Mouse (Mus musculus) granulocyte monocyte progenitor cell, adult 5-6 weeks (primary cell): ENCODE measurements around the gene Rsph3a. TPM values are rescaled to one million over a fixed set of nuclear protein-coding genes. Genes with fewer than 3 reads are reported as not detected.
A peak's percentile ranks its signal among the peaks of the same experiment; 100 is the strongest.

Experiments
- ATAC-seq: replicated peaks from 2 replicates; pipeline ENCODE4 v1.8.0; 2016; ENCODE audit warnings: mild to moderate bottlenecking, moderate TSS enrichment, inconsistent platforms; ENCODE audit not compliant: poor library complexity, severe bottlenecking
- total RNA-seq, 2 experiments: library from RNA; stranded (forward) in 1 of 2; stranded (reverse) in 1 of 2; fragments of 200-712, 200-1000 nt in 1 of 2; fragments of >200 nt in 1 of 2; fragmentation: Nextera tagmentation in 1 of 2; gene quantifications; 2 replicates each; pipeline ENCODE4 v1.2.3; 2014 to 2017

Gene Rsph3a
- total RNA-seq (2014; fragmentation: Nextera tagmentation) (14.5 and 28.2 TPM in 2 replicates), total RNA-seq (2017) (61.7 and 125 TPM in 2 replicates)

DNA sequence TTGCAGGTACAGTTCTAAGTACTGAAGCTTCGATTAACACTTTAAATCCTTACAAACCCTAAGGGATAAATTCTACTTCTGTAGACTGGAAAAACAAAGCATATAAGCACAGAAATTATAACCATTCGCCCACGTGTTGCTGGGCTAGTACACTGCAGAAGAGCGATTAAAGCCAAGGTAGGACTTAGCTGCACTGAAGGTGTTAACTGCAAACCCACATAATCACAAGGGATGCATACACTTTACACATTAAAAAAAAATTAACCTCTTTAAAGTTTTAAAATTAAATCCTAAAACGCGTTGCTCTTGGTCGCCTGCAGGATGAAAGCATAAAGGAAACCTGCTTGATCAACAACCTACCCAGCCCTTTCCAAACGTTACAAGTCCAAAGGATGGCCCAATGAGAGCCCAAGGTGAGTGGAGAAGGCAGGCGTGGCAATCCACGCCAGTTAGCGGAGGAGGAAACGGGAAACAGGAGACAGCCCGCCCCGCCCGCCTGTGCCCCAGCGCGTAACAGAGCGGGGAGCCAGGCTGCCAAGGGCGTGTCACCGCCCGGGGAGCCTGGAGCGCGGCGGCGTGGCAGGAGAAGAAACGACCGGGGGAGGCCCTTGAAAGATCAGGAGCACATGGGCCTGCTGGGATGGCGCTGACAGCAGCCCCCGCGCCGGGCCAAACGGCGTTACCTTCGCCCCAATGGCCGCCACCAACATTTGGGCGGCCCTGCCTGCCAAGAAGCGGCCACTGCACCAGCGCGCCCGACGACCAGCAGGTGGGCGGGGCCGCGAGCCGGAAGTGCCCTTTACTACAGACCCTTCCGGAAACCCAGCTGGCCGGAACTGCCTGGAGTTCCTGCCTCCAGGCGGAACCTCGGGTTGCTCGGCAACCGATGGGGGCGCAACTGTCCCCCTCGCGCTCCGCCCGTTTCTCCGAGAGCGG lies at the start of gene Rsph3a:
Rsph3a (plus strand) TSS at position 498 of the 936 bp plus-strand sequence.
- peak; percentile 91 for ATAC-seq

GRCm38 (mm10) chr17:7896047-7896635 lies 49.3 kb upstream of the Rsph3a start:
- no peak for ATAC-seq

DNA sequence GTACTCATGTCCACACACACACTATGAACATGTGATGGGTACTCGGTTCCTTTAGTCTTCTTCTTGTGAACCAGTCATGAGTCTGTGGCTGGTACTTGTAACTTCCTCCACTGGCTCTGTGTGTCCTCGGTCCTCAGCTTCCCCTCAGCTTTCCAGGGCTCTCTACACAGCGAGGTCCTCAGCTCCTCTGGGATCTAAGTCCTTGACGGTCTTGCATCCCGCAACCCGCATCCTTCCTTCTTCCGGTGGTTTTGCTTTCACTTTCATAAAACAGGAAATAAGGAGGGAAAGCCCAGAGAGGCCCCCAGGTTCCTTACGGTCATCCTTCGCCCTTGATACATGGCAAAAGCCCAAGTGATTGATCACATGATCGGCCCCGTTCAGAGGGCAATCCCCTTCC lies 48.3 kb upstream of the Rsph3a start:
- peak; percentile 79 for ATAC-seq

DNA sequence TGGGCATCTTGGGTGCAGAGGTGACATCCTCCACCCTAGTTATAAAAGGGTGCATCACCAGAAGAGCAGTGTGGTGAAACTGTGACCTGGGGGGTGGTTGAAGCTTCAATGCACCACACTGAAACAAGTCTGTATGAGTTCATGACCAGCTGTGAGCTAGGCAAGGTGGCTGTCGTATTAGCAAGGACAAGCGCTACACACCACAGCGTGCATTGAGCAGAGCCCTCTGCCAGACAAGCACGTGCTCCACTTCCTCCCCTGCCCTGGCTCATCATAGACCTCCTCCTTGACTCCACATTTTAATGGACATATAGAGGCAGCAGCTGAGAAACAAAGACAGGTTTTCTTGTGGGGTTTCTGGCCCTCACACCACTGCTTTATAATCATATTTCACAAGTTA lies 47.7 kb upstream of the Rsph3a start:
- peak; percentile 65 for ATAC-seq

- no peak for ATAC-seq
Measured at GRCm38 (mm10) chr17:7899233-7899632, 46.2 kb upstream of the Rsph3a start.

DNA sequence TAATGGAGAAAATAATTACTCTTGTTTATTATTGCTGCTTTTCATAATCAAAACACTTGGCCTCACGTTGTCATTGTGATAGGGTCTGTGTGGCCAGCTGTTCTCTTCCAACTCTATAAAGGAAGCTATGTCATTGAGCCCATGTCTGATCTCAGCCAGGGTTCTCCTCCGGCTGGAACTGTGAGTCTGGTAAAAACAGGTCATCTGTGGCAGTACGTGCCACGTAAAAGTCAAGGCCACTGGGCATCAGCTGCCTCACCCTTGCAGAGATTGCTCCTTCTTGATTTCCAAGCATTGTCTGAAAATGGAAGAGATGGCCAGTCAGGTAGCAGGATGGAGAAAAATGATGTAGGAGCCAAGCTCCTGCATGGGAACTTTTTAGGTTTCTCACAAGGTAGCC lies 45.5 kb upstream of the Rsph3a start:
- no peak for ATAC-seq

DNA sequence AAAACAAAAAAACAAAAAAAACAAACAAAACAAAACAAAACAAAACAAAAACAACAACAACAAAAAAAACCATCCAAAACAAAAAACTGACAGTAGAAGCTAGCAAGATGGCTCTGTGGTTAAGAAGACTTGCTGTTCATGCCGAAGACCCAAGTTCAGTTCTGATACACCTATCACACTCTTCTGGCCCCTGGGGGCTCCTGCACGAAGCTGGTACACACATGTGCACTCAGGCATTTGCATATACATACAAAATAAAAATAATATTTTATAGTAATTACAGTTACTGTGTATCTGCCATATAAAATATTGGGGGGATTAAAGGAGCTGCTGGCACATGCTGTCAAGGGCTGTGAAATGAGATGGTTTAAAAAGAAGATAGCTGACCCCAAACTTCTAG lies 43.9 kb upstream of the Rsph3a start:
- ATAC-seq, result no peak

DNA sequence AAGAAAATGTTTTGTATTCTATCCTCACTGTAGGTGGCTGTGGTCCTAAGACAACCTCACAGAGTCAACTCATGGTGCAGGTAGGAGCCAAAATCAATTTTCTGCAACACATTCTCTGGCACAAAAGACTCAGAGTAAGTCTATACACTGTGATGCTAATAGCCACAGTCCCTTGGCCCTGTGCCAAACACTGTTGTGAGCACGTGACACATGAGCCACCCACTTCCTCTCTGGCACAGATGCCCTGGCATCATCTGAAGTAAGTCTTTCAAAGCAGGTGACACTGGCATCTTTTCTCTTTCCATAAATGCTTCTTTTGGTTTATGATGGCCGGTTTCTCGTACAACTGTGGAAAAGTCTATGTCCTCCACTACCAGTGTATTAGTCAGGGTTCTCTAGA lies 43.1 kb upstream of the Rsph3a start:
- ATAC-seq, result peak; percentile 83

DNA sequence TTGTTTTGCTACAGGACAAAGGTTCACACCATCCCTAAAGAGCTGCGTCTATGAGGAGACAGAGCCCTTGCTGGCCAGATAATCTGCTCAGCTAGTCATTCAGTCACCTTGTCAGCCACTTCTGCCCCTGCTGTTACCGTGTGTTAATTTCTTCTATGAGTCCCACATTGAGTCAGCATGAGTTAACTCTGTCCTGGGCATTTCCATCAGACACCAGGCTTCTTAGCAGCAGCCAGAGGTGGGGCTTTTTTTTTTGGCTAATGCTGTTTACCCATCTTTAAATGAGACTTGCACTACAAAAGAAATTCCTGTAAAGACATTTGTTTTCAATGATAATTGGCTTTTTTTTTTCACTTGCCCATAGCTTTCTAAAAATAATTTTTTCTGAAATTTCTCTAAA lies 40.4 kb upstream of the Rsph3a start:
- ATAC-seq, result no peak

DNA sequence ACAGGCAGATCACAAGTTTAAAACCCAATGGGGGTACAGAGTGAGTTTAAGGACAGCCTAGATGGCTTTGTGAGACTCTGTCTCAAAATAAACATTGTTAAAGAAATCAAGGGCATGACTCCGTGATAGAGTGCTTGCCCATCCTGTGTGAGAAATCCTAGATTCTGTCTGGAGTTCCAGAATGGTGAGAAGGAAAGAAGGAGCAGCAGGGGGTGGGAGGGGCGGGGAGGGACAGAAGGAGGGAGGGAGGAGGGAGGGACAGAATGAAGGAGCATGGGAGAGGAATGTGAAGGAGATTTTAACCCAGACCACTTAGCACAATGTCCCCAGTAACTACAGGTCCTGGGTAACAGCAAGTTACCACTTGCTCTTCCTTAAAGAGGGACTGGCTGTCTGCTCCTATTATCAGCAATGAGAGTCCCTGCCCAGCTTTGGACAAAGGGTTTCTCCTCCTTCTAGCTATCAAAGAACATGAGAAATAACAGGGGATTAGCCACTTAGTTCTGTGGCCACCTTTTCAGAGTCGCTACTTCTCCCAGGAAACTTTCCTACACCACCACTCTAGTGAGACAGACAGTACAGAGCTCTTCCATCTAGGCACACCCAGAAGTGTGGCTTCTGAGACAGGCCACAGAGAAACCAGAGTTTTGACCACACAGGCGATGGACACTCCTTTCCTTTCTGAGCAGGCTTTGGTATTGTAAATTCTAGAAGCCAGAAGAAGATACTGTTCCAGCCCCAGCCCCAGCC lies 39.3 kb upstream of the Rsph3a start:
- ATAC-seq, result peak; percentile 35

- ATAC-seq, result peak; percentile 43
Measured at GRCm38 (mm10) chr17:7914596-7915227, 30.7 kb upstream of the Rsph3a start.

GRCm38 (mm10) chr17:7915791-7916190 lies 29.6 kb upstream of the Rsph3a start:
- ATAC-seq, result no peak

DNA sequence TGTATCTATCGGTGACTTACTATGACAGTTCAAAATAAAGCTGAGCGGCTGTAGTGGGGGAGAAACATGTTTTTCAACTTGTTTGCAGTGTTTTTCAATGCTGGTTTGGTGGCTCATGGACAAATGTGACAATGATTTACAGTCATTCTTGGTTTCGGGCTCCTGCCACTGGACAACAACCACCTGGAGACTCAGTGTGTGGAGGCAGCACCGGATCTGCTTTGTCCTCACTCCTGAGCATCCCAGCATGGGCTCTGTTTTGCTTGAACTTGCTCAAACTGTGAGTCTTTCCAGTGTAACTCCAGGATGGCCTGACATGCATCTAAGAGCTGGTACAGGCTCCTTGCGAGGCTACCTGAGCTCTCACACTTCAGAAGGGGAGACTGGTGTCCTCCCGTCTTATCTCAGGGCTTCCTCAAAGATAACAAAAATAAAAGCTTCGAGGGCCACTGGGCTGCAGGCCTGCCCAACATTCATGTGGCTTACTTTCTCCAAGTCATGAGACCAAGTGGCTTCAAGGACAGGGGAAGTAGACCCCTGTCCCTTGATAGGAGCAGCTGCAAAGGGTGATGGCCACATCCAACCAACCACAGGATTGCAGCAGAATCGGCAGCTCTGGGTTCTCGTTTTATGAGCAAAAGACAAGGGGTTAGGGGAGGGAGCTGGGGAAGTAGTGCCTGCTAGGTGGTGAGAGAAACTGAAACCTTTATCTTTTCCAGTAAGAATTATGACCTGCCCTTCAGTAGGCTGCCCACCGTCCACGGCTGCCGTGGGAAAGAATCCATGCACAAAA lies 28.4 kb upstream of the Rsph3a start:
- peak; percentile 94 for ATAC-seq

DNA sequence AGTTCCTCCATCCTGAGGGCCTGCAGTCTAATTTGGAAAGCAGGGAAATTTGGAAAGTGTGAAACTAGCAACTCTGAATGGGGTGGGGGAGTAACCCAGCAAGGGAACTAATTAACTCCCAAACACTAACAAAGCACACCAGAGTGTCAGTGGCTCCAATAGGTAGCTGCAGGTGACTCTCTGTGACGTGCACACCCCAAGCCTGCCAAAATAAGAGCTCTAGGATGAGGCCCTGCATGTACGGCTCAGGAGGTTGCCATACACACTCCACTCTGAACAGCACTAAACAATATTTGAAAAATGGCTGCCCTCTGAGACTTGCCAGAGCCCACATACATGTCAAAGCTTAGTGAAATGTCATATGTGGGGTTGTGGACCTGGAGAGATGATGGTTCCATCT lies 27.1 kb upstream of the Rsph3a start:
- ATAC-seq, result no peak

- no peak for ATAC-seq
Measured at GRCm38 (mm10) chr17:7919209-7919608, 26.2 kb upstream of the Rsph3a start.

GRCm38 (mm10) chr17:7922564-7922963 lies 22.9 kb upstream of the Rsph3a start:
- peak; percentile 42 for ATAC-seq

DNA sequence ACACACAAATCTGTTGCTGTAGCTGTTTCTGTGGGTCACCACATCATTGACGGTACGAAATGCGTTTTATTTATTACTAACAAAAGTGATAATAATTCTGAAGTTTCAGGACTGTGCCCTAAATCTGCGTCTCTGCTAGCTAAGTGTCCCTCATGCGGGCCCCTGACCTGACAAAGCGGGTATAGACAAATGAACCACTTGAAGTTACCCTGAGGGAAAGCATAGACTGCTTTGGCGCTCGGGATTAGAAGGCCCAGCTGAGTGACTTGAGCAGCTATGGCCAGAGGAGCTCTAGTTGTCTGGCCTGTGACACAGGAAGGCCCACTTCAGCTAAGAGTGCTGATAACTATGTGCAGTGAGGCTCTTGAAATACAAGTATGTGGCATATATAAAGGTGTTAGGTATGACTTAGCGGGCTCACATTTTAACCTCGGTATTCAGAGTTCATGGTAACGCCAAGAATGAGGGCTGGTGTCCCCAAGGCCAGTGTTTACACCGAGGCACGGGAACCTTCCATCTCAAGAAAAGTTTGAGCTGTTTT lies 21.2 kb upstream of the Rsph3a start:
- ATAC-seq, result no peak

DNA sequence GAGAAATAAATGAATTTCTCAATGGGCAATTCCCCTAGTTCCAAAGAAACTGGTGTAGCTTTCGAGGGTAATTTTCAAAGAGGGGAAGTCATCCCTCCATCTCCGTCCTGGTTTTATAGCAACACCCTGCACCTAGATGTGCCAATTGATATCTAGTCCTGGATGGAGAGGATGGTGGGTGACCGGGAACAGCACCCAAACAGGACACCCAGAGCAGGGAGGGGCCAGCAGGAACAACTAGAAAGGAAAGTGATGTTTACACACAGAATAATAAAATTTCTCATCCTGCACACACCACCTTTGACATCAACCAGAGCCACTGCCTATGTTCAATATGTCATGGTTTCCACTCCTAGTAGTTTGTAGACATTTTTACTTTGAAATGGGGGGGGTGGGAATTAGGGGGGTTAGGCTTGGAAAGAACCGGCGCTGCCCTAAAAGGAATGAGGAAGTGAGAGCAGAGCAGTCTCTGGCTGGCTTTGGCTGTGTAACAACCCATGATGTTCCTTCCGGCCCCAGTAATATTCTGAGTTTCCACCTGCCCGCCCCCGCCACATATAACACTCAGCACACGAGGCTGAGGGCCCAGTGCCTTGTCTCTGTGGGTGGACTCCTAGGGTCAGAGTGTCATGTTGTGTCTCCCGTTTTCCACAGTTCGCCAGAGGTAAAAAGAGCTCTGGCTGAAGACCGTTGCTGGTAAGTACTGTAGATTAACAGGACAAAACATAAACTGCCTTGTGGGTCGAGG lies 19.8 kb upstream of the Rsph3a start, which contains the start of gene Tagap:
Tagap (plus strand) TSS at position 588 of the 748 bp plus-strand sequence.
- peak; percentile 89 for ATAC-seq
